Mouse (Mus musculus) hindbrain, embryonic 16.5 days (tissue): ENCODE measurements around the gene Btbd11. TPM values are rescaled to one million over a fixed set of nuclear protein-coding genes. Genes with fewer than 3 reads are reported as not detected.
"Not testable (repeated sequence)": the region's sequence is repeated elsewhere in the genome, so short reads cannot be mapped to it uniquely, and the experiment has no call there.

ENCODE experiments used
- ATAC-seq: fragments of 200-750 bp; cut with Nextera tagmentation; 2 replicates; pipeline ENCODE4 v1.8.0; 2017; ENCODE audit warnings: moderate TSS enrichment, moderate library complexity
- H3K27ac ChIP-seq: fragments of 300-500 bp; sonication (generic); 2 replicates; pipeline ENCODE4 v1.5.1; 2014; ENCODE audit warnings: low read depth, mild to moderate bottlenecking, control low read depth, low read length, moderate library complexity
- H3K27me3 ChIP-seq: fragments of 300-500 bp; sonication (generic); replicated peaks from 2 replicates; pipeline ENCODE4 v1.6.1; 2014; ENCODE audit warnings: low read length; ENCODE audit not compliant: control insufficient read depth, insufficient read depth
- H3K36me3 ChIP-seq: fragments of 300-500 bp; sonication (generic); 2 replicates; pipeline ENCODE4 v1.6.1; 2014; ENCODE audit warnings: mild to moderate bottlenecking, low read length, moderate library complexity, mixed read lengths; ENCODE audit not compliant: control insufficient read depth, insufficient read depth
- H3K4me1 ChIP-seq: fragments of 300-500 bp; sonication (generic); 2 replicates; pipeline ENCODE4 v1.6.1; 2014; ENCODE audit warnings: low read depth, low read length; ENCODE audit not compliant: control insufficient read depth, insufficient read depth
- H3K4me2 ChIP-seq: fragments of 300-500 bp; sonication (generic); 2 replicates; pipeline ENCODE4 v1.6.1; 2014; ENCODE audit warnings: mild to moderate bottlenecking, low read length, control low read depth, moderate library complexity
- H3K4me3 ChIP-seq: fragments of 300-500 bp; sonication (generic); 2 replicates; pipeline ENCODE4 v1.5.1; 2014; ENCODE audit warnings: mild to moderate bottlenecking, low read length, control low read depth, moderate library complexity
- H3K9ac ChIP-seq: fragments of 300-500 bp; sonication (generic); 2 replicates; pipeline ENCODE4 v1.6.1; 2014; ENCODE audit warnings: low read depth, mild to moderate bottlenecking, control low read depth, low read length, moderate library complexity
- H3K9me3 ChIP-seq: fragments of 300-500 bp; sonication (generic); 2 replicates; pipeline ENCODE4 v1.6.1; 2014; ENCODE audit warnings: mild to moderate bottlenecking, low read length, moderate library complexity; ENCODE audit not compliant: control insufficient read depth
- WGBS: fragments of 180-500 bp; shearing (Covaris S2); extraction: QIAGEN DNeasy Blood & Tissue Kit; methylation state at CpG from one replicate; pipeline ENCODE4 v1.1.7; 2014; 5-methylcytosine and 5-hydroxymethylcytosine counted together
- polyA plus RNA-seq: library from polyadenylated mRNA; unstranded; fragments of >200 nt; fragmentation: Nextera tagmentation; extraction: Ambion mirVana; gene quantifications from 2 replicates; pipeline ENCODE4 v1.2.1, GENCODE M21; 2015

The Btbd11 gene
- polyA plus RNA-seq, 1 experiment from 2014 or later, result 25.4 TPM

DNA sequence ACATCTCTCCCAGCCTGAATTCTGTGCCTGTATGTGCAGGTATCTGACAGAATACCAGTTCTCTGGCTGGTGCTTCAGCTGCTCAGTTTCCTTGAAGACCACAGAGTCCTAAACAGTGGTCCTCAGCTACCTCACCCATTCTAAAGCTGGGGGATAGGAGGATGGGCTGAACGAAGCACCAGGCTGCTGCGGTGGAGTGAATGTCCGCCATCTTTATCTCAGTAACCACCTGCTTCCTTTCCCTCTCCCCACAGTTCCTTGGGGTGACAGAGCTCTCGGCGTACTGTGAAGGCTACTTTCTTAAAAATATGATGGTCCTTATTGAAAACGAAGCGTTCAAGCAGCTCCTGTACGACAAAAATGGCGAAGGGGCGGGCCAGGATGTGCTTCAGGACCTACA, 271.3 kb downstream of the Btbd11 start:
- no peak for ATAC-seq
- Histone ChIP-seq H3K27ac (no peak overlapping the region), H3K9ac (no peak overlapping the region), H3K4me3 (no peak overlapping the region), H3K27me3 (no peaks in the 10 kb centered on the region), H3K36me3 (peaks cover 4% of the 10 kb centered on the region), H3K9me3 (no peaks in the 10 kb centered on the region), H3K4me2 (no peak overlapping the region), H3K4me1 (no peaks in the 10 kb centered on the region)
- WGBS, result 89% methylated on average over 10 of the region's 10 CpGs

DNA sequence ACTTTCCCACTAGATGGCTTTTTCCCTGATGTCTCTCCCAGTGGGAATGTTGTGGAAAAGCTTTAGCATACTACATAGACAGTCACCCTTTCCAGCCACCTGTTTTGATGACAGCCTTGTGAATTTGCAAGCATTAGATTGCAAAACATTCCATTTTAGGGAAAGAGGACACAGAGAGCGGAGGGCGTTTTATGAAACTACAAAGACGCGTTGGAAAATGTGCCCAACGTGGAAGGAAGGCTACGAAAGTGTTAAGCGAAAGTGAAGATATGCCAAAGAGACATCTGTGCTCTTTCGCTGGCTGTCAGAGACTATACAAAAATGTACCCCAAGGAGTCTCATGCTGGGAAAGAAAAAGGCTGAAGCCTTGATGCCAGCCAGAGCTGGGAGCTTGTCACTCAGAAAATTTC, 286.9 kb downstream of the Btbd11 start:
- H3K4me1 ChIP-seq, result no peaks in the 10 kb centered on the region
- no peak overlapping the region for H3K9ac ChIP-seq
- H3K9me3 ChIP-seq, result no peaks in the 10 kb centered on the region
- no peaks in the 10 kb centered on the region for H3K27me3 ChIP-seq
- H3K4me2 ChIP-seq, result no peak overlapping the region
- H3K27ac ChIP-seq, result no peak overlapping the region
- ATAC-seq, result no peak
- H3K4me3 ChIP-seq, result no peak overlapping the region
- H3K36me3 ChIP-seq, result no peaks in the 10 kb centered on the region
- 80% methylated on average over 8 of the region's 8 CpGs for WGBS

DNA sequence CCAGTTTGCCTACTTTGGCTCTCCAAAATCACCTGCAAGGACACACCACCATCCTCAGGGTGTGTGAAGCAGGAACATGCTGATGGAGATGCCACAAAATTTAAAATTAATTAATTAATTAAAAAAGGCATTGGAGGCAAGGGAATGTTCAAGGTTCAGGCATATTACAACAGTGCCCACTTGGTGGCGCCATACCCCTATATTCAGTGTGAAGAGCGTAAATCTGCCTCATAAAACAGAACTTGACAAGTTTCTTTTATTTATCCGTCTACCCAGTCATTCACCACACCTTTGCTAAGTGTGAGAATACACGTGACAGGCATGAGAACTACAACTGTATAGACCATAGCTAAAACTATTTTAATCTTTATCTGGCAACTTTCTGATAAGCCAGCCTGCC, 292.0 kb downstream of the Btbd11 start:
- no peaks in the 10 kb centered on the region for H3K27me3 ChIP-seq
- no peak overlapping the region for H3K4me2 ChIP-seq
- no peaks in the 10 kb centered on the region for H3K4me1 ChIP-seq
- H3K4me3 ChIP-seq, result no peak overlapping the region
- no peaks in the 10 kb centered on the region for H3K36me3 ChIP-seq
- no peak overlapping the region for H3K27ac ChIP-seq
- WGBS, result 29% methylated on average over 4 of the region's 4 CpGs
- no peaks in the 10 kb centered on the region for H3K9me3 ChIP-seq
- H3K9ac ChIP-seq, result no peak overlapping the region
- ATAC-seq, result no peak

DNA sequence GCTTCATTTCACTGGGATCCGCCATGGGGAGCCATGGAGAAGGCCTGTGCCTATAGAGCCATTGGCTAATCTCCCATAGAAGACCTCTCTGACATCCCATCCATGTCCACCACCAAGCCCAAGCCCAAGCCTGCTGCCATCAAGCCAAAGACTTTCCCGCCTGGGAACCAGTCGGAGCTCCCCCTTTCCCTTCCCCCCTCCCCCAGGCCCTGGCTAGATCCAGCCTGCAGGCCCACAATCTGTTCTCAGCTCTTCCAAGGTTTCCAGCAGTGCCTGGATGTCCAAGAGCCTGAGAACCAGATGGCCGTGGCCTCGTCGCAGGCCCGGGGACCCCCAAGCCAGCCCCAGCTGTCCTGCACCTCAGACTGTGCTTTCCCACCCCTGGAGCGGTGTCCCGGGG, 295.8 kb downstream of the Btbd11 start:
- H3K27me3 ChIP-seq, result no peaks in the 10 kb centered on the region
- no peak overlapping the region for H3K4me3 ChIP-seq
- no peaks in the 10 kb centered on the region for H3K36me3 ChIP-seq
- H3K9me3 ChIP-seq, result no peaks in the 10 kb centered on the region
- ATAC-seq, result no peak
- WGBS, result 89% methylated on average over 9 of the region's 9 CpGs
- no peak overlapping the region for H3K27ac ChIP-seq
- H3K4me1 ChIP-seq, result no peaks in the 10 kb centered on the region
- H3K4me2 ChIP-seq, result no peak overlapping the region
- H3K9ac ChIP-seq, result no peak overlapping the region

DNA sequence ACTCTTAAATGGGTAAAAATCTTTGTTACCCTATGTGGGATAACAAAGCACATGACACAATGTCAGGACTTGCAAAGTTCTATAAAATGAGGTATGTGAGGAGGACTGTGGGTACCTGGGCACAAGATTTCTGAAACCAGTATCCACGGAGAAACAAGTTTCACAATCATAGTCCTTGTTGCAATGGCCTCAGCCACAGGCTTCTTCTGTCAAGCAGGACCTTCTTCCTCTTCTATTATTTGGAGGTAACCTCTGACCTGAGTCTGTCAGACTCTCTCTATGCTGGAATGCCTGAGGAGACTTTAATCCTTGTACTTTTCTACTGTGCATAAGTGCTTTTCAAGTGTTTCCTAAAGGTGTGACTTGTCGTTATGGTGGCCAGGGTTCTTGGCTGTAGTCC, 307.8 kb downstream of the Btbd11 start:
- H3K9me3 ChIP-seq, H3K4me2 ChIP-seq, H3K27me3 ChIP-seq, H3K27ac ChIP-seq, ATAC-seq, H3K36me3 ChIP-seq, H3K4me1 ChIP-seq, H3K4me3 ChIP-seq, H3K9ac ChIP-seq: not testable (repeated sequence)
- WGBS, result 86% methylated on average over 2 of the region's 2 CpGs

DNA sequence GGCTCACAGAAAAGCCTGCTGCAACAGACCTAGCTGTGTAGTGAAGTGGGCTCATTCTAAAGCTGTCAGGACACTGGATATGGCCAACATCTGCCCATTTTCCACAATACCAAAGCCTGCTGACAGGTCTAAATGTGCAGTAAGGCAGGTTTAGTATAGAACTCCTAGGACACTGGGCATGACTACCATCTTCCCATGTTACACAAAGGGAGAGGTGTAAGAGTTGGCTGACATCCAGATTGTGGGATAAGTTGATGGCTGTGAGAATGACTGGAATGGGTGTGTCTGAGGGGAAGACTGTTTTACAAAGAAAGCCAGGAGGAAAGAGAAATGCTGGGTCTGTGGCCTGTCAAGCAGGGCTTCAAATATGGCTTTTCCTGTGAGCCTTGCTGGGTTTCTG, 313.1 kb downstream of the Btbd11 start:
- no peaks in the 10 kb centered on the region for H3K27me3 ChIP-seq
- H3K4me3 ChIP-seq, result no peak overlapping the region
- no peaks in the 10 kb centered on the region for H3K4me1 ChIP-seq
- no peak overlapping the region for H3K27ac ChIP-seq
- H3K9me3 ChIP-seq, result no peaks in the 10 kb centered on the region
- no peaks in the 10 kb centered on the region for H3K36me3 ChIP-seq
- no peak for ATAC-seq
- no peak overlapping the region for H3K4me2 ChIP-seq
- no peak overlapping the region for H3K9ac ChIP-seq

DNA sequence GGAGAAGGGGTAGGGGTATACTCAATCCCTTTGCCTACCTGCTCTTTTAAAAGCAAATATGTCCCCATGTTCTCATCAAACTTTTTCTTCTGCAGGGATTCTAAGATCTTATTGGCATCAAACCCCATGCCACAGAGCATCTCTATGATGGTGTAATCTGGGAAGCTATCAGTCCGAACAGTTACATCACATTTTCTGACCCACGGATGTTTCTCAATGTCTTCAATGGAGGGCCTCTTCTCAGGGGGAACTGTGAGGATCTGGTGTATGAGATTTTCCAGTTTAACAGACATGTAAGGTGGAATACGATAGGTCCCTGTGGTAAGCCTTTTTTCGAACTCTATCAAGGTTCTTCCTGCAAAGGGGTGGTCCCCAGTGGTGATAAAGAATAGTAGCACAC, 323.2 kb downstream of the Btbd11 start:
- not testable (repeated sequence) for H3K36me3 ChIP-seq, H3K4me2 ChIP-seq, H3K27ac ChIP-seq, H3K27me3 ChIP-seq, H3K9ac ChIP-seq, ATAC-seq, H3K4me1 ChIP-seq, H3K9me3 ChIP-seq, H3K4me3 ChIP-seq
- 93% methylated on average over 4 of the region's 4 CpGs for WGBS

Other genes starting within 250 kb of the Btbd11 start
- gene Cry1, start 201.8 kb upstream of the Btbd11 start, polyA plus RNA-seq, result 31.2 and 37.9 TPM in 2 replicates